Mouse (Mus musculus) kidney, postnatal 0 days (tissue): ENCODE measurements around the gene Fbxl2. TPM values are rescaled to one million over a fixed set of nuclear protein-coding genes. Genes with fewer than 3 reads are reported as not detected.

Experiments
- ATAC-seq: fragments of 200-750 bp; cut with Nextera tagmentation; replicated peaks from 2 replicates; pipeline ENCODE4 v1.8.0; 2017; ENCODE audit warnings: low read depth, moderate number of reproducible peaks, moderate TSS enrichment, moderate library complexity; ENCODE audit not compliant: low FRiP score
- DNase-seq: peaks from one replicate; pipeline ENCODE4 v3.0.0-alpha.2; 2016; ENCODE audit warnings: low spot score
- H3K27ac ChIP-seq: fragments of 300-500 bp; sonication (generic); 2 replicates; pipeline ENCODE4 v1.5.1; 2014; ENCODE audit warnings: mild to moderate bottlenecking
- H3K27me3 ChIP-seq: fragments of 300-500 bp; sonication (generic); 2 replicates; pipeline ENCODE4 v1.6.1; 2014; ENCODE audit warnings: low read length, mixed read lengths; ENCODE audit not compliant: insufficient read depth
- H3K36me3 ChIP-seq: fragments of 300-500 bp; sonication (generic); 2 replicates; pipeline ENCODE4 v1.6.1; 2014; ENCODE audit warnings: low read length, mixed read lengths; ENCODE audit not compliant: insufficient read depth
- H3K4me1 ChIP-seq: fragments of 300-500 bp; sonication (generic); replicated peaks from 2 replicates; pipeline ENCODE4 v1.6.1; 2014; ENCODE audit warnings: antibody characterized with exemption, low read length, mixed read lengths; ENCODE audit not compliant: insufficient read depth
- H3K4me2 ChIP-seq: fragments of 300-500 bp; sonication (generic); 2 replicates; pipeline ENCODE4 v1.6.1; 2014; ENCODE audit warnings: mild to moderate bottlenecking, low read length, moderate library complexity, mixed read lengths
- H3K4me3 ChIP-seq: fragments of 300-500 bp; sonication (generic); replicated peaks from 2 replicates; pipeline ENCODE4 v1.5.1; 2014; ENCODE audit warnings: low read depth, low read length
- H3K9ac ChIP-seq: fragments of 300-500 bp; sonication (generic); 2 replicates; pipeline ENCODE4 v1.6.1; 2014; ENCODE audit warnings: low read depth, low read length
- H3K9me3 ChIP-seq: fragments of 300-500 bp; sonication (generic); replicated peaks from 2 replicates; pipeline ENCODE4 v1.6.1; 2016; ENCODE audit warnings: low read length, inconsistent platforms, mixed read lengths
- CTCF ChIP-seq: IDR thresholded peaks from 2 replicates; pipeline ENCODE4 v1.5.1; 2016; ENCODE audit warnings: antibody characterized with exemption, low read depth, mild to moderate bottlenecking, moderate library complexity
- WGBS: fragments of 180-500 bp; shearing (Covaris S2); extraction: QIAGEN DNeasy Blood & Tissue Kit; methylation state at CpG from one replicate; pipeline ENCODE4 v1.1.7; 2014; 5-methylcytosine and 5-hydroxymethylcytosine counted together
- polyA plus RNA-seq: library from polyadenylated mRNA; unstranded; fragments of >200 nt; fragmentation: Nextera tagmentation; extraction: Ambion mirVana; gene quantifications from 2 replicates; pipeline ENCODE4 v1.2.1, GENCODE M21; 2015

Fbxl2 gene
- polyA plus RNA-seq, 1 experiment from 2014 or later, result 2.8 TPM

GRCm38 (mm10) chr9:114069372-114069771 lies 23.4 kb upstream of the Fbxl2 start:
- ATAC-seq (peak; percentile 71; the same call in 1 of the 2 replicates), DNase-seq (peak; percentile 11)
- no peak overlapping the region for H3K4me3 ChIP-seq
- H3K36me3 ChIP-seq, result no peaks in the 10 kb centered on the region
- no peak overlapping the region for H3K27ac ChIP-seq
- no peaks in the 10 kb centered on the region for H3K9me3 ChIP-seq
- H3K9ac ChIP-seq, result no peak overlapping the region
- H3K4me2 ChIP-seq, result no peak overlapping the region
- H3K27me3 ChIP-seq, result no peaks in the 10 kb centered on the region
- H3K4me1 ChIP-seq, result no peaks in the 10 kb centered on the region
- no peak for TF ChIP-seq CTCF
- WGBS, result 45% methylated on average over 6 of the region's 6 CpGs

- 49% methylated on average over 11 of the region's 12 CpGs for WGBS
- H3K9me3 ChIP-seq, result no peaks in the 10 kb centered on the region
- H3K4me2 ChIP-seq, result no peak overlapping the region
- ATAC-seq, result no peak
- no peaks in the 10 kb centered on the region for H3K4me1 ChIP-seq
- H3K9ac ChIP-seq, result no peak overlapping the region
- H3K4me3 ChIP-seq, result no peak overlapping the region
- no peaks in the 10 kb centered on the region for H3K36me3 ChIP-seq
- TF ChIP-seq CTCF, result no peak
- no peak for DNase-seq
- no peak overlapping the region for H3K27ac ChIP-seq
- H3K27me3 ChIP-seq, result no peaks in the 10 kb centered on the region
Observed at GRCm38 (mm10) chr9:114068494-114069053, 22.6 kb upstream of the Fbxl2 start.

GRCm38 (mm10) chr9:114057090-114057796 lies 11.3 kb upstream of the Fbxl2 start, which contains the start of gene Susd5:
Susd5 (plus strand) TSS chr9:114057140.
- DNase-seq, result peak; percentile 18
- peak within 1 kb of the TSS; percentile 77 for H3K4me2 ChIP-seq
- WGBS, result under 1% methylated on average over 60 of the region's 60 CpGs

GRCm38 (mm10) chr9:114052866-114053265 lies 6.9 kb upstream of the Fbxl2 start:
- no peak overlapping the region for H3K9ac ChIP-seq
- H3K4me1 ChIP-seq, result 0 out of 2 replicates have a peak, but pooled peaks cover 4% of the 10 kb centered on the region
- no peak overlapping the region for H3K4me2 ChIP-seq
- no peak for ATAC-seq
- DNase-seq, result no peak
- no peak overlapping the region for H3K4me3 ChIP-seq
- peaks cover 19% of the 10 kb centered on the region; the same call in 1 of the 2 replicates for H3K27me3 ChIP-seq
- no peaks in the 10 kb centered on the region for H3K9me3 ChIP-seq
- WGBS, result 75% methylated on average over 6 of the region's 6 CpGs
- H3K36me3 ChIP-seq, result no peaks in the 10 kb centered on the region
- no peak for TF ChIP-seq CTCF
- H3K27ac ChIP-seq, result no peak overlapping the region

More at GRCm38 (mm10) chr9:114057090-114057796, 11.3 kb upstream of the Fbxl2 start, which contains the start of gene Susd5:
- 0 out of 2 replicates have a peak, but pooled peaks cover 4% of the 10 kb centered on the region for H3K4me1 ChIP-seq
- no peak for TF ChIP-seq CTCF
- no peak within 1 kb of the TSS for H3K9ac ChIP-seq
- no peaks in the 10 kb centered on the region for H3K9me3 ChIP-seq
- ATAC-seq, result no peak
- H3K27me3 ChIP-seq, result peaks cover 24% of the 10 kb centered on the region; the same call in 1 of the 2 replicates
- H3K36me3 ChIP-seq, result no peaks in the 10 kb centered on the region
- no peak within 1 kb of the TSS for H3K27ac ChIP-seq
- H3K4me3 ChIP-seq, result peak within 1 kb of the TSS; percentile 39

- H3K9ac ChIP-seq, result no peak overlapping the region
- no peak overlapping the region for H3K4me2 ChIP-seq
- DNase-seq, result no peak
- no peaks in the 10 kb centered on the region for H3K36me3 ChIP-seq
- H3K27ac ChIP-seq, result no peak overlapping the region
- TF ChIP-seq CTCF, result no peak
- H3K27me3 ChIP-seq, result peaks cover 11% of the 10 kb centered on the region; the same call in 1 of the 2 replicates
- H3K4me1 ChIP-seq, result no peaks in the 10 kb centered on the region
- no peak for ATAC-seq
- H3K9me3 ChIP-seq, result no peaks in the 10 kb centered on the region
- no peak overlapping the region for H3K4me3 ChIP-seq
- WGBS, result 77% methylated on average over 4 of the region's 4 CpGs
Observed at GRCm38 (mm10) chr9:114052031-114052430, 6.0 kb upstream of the Fbxl2 start.

- no peaks in the 10 kb centered on the region for H3K4me1 ChIP-seq
- no peak for ATAC-seq
- TF ChIP-seq CTCF, result no peak
- H3K9ac ChIP-seq, result no peak overlapping the region
- no peak overlapping the region for H3K4me2 ChIP-seq
- 84% methylated on average over 16 of the region's 16 CpGs for WGBS
- no peak overlapping the region for H3K4me3 ChIP-seq
- H3K9me3 ChIP-seq, result no peaks in the 10 kb centered on the region
- no peak overlapping the region for H3K27ac ChIP-seq
- no peaks in the 10 kb centered on the region for H3K27me3 ChIP-seq
- H3K36me3 ChIP-seq, result no peaks in the 10 kb centered on the region
- DNase-seq, result no peak
Observed at GRCm38 (mm10) chr9:114050778-114051177, 4.8 kb upstream of the Fbxl2 start.
